Mouse (Mus musculus): Measurements from ENCODE around the gene Clk4. TPM values are rescaled to one million over a fixed set of nuclear protein-coding genes. Genes with fewer than 3 reads are reported as not detected.

Clk4 gene
- polyA plus RNA-seq (2016; fragmentation: Nextera tagmentation; extraction: Ambion mirVana), result 71.2 and 86.8 TPM in 2 replicates

DNA sequence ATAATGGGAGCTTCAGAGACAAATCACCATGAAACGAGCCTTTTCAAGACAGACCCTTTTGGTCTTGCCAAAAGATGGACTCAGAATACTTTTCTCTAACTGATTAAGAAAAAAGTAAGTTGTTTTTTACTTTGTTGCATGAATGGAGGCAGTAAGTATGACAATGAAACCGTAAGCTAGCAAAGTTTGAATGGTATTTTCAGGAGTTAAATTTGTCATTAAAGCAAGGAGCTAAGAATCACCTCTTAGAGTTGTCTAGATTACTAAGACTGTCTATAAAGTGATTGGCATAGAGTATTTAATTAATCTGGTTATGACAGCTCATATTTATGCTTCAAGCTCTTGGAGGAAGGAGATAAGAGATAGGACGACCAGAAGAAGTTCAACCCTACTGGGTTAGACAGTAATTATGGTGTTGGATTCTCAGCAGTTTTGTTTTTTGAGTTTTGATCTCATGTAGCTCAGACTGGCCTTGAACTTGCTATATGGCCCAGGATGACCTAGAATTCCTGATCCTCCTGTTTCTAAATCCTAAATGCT lies at the start of gene Clk4:
Clk4 (plus strand) TSS at position 51 of the 540 bp plus-strand sequence.
- no peaks in the 10 kb centered on the region for H3K27me3 ChIP-seq (ENCODE audit: insufficient read depth, poor library complexity, severe bottlenecking)
- no peaks in the 10 kb centered on the region for H3K9me3 ChIP-seq
- H3K27ac ChIP-seq, result peak within 1 kb of the TSS; percentile 99
- H3K4me1 ChIP-seq, result peaks cover 23% of the 10 kb centered on the region
- 78% methylated on average over 3 of the region's 3 CpGs for WGBS
- DNase-seq (ENCODE audit: low spot score), result no peak
- peak within 1 kb of the TSS; percentile 97 for H3K4me3 ChIP-seq
- no peaks in the 10 kb centered on the region for H3K36me3 ChIP-seq

DNA sequence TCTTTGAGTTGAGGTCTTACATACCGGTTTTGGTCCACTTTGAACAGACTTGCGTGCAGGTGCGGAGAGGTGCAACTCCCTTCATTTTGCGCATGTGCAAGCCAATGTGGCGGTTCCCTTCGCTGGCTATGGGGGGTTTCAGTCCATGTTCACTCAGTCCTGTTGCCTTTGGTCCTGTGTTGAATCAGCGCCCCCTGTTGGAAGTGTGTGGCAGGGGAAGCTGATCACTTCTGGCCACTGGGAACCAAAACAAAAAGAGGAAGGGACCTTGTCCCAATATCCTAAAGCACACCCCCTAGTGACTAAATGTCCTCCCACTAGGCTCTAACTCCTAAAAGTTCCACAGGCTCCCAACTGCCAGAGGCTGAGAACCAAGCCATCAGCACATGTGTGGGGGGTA lies 47.5 kb upstream of the Clk4 start:
- Histone ChIP-seq H3K4me3 (no peak overlapping the region), H3K36me3 (no peaks in the 10 kb centered on the region), H3K27me3 (ENCODE audit: insufficient read depth, poor library complexity, severe bottlenecking) (no peaks in the 10 kb centered on the region), H3K27ac (no peak overlapping the region), H3K9me3 (no peaks in the 10 kb centered on the region), H3K4me1 (no peaks in the 10 kb centered on the region)
- DNase-seq (ENCODE audit: low spot score), result peak; percentile 33
- 82% methylated on average over 7 of the region's 7 CpGs for WGBS

DNA sequence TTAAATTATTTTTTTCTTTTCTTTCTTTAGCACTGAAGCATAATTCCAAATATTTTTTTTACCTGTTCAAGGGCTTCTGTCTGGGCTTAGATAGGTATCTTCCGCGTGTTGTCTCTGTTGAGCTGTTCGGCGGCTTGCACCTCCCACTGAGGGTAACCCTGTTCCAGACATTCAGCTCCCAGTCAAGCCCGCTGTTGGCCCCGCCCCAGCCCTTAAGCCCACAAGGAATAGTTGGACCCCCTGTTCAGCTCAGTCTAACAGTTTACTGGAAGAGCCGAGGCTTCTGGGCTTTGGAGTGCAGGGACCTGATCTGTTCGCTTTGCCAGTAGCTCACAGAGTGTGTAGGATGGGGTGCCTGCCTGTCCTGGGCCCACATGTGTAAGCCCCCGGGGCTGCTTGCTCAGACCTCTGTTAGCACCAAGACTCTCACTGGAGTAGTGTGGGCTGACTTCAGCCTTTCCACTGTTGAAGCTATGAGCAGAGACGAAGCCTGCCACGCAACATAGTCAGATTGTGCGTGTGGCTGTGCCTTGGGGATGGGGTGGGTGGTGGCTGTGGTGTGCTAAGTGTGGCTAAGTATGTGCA lies 42.0 kb upstream of the Clk4 start:
- 80% methylated on average over 12 of the region's 12 CpGs for WGBS
- no peak overlapping the region for H3K4me3 ChIP-seq

DNA sequence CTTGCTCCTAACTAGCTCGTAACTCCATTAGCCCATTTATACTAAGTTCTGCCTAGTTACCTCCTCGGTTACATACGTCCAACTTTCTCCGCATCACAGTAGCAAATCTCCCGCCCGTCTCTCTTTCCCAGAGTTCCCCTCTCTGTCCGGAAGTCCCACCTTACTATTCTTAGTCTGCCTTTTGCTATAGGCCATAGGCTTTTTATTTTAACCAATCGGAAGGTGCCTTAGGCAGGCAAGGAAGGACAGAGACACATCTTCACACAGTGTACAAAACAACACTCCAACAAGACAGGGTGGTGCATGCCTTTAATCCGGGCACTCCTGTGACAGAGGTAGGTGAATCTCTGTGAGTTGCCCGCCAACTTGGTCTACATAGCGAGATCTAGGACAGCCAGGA lies 41.2 kb upstream of the Clk4 start, which contains the start of gene Gm12569:
Gm12569 (plus strand) TSS at position 166 of the 400 bp plus-strand sequence.
- no peak within 1 kb of the TSS for H3K4me3 ChIP-seq
- no peaks in the 10 kb centered on the region; the same call in 1 of the 2 replicates for H3K27me3 ChIP-seq (ENCODE audit: insufficient read depth, poor library complexity, severe bottlenecking)
- H3K9me3 ChIP-seq, result no peaks in the 10 kb centered on the region
- no peak for DNase-seq (ENCODE audit: low spot score)
- H3K36me3 ChIP-seq, result no peaks in the 10 kb centered on the region
- H3K27ac ChIP-seq, result no peak within 1 kb of the TSS
- 90% methylated on average over 11 of the region's 11 CpGs for WGBS
- no peaks in the 10 kb centered on the region for H3K4me1 ChIP-seq

More for the DNA sequence above, 42.0 kb upstream of the Clk4 start:
- no peaks in the 10 kb centered on the region for H3K9me3 ChIP-seq
- H3K36me3 ChIP-seq, result no peaks in the 10 kb centered on the region
- peak; percentile 58 for DNase-seq (ENCODE audit: low spot score)
- H3K27me3 ChIP-seq (ENCODE audit: insufficient read depth, poor library complexity, severe bottlenecking), result no peaks in the 10 kb centered on the region; the same call in 1 of the 2 replicates
- no peaks in the 10 kb centered on the region for H3K4me1 ChIP-seq
- H3K27ac ChIP-seq, result no peak overlapping the region

DNA sequence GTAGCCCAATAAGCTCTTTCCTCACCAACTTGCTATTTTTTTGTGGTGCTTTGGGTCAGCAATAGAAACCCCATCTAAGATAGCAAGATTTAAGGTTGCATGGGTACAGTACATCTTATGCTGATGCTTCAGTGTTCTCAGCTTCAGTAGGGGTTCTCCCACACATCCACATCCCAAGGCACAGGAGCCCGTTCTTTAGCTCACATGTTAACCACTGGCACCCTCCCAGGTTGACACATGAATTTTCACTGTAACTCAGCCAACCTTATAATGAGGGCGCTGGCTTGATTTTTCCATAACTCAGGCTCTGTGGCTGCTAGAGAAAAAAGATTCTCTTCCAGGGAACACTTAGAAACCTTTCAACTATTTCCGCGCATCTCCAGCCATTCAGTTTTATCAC lies 34.4 kb upstream of the Clk4 start:
- Histone ChIP-seq H3K36me3 (no peaks in the 10 kb centered on the region), H3K4me1 (no peaks in the 10 kb centered on the region), H3K4me3 (no peak overlapping the region), H3K27me3 (ENCODE audit: insufficient read depth, poor library complexity, severe bottlenecking) (no peaks in the 10 kb centered on the region; the same call in 1 of the 2 replicates), H3K9me3 (no peaks in the 10 kb centered on the region), H3K27ac (no peak overlapping the region)
- DNase-seq (ENCODE audit: low spot score), result peak; percentile 43
- WGBS, result 83% methylated on average over 4 of the region's 4 CpGs

DNA sequence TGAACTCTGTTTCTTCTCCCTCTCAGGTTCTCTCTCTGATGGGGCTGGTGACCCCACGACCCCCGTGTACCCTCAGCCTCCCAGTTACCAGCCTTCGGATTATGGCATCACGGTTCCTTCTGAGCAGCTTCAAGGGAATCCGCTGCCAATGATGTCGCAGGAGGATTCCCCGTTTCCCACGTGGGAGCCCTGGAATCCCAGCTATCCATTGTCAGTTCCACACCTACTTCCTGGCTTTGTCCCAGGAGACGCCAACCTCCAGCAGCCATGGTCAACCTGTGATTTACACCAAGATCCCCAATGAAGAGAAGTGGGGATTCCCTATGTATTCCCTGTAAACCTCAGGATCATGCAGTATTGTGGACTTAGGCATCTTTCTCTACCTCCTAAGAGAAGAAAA lies 26.9 kb upstream of the Clk4 start:
- Histone ChIP-seq H3K27ac (no peak overlapping the region), H3K4me3 (no peak overlapping the region), H3K36me3 (no peaks in the 10 kb centered on the region), H3K9me3 (no peaks in the 10 kb centered on the region), H3K27me3 (ENCODE audit: insufficient read depth, poor library complexity, severe bottlenecking) (no peaks in the 10 kb centered on the region), H3K4me1 (no peaks in the 10 kb centered on the region)
- WGBS, result 78% methylated on average over 9 of the region's 9 CpGs
- DNase-seq (ENCODE audit: low spot score), result peak; percentile 60

DNA sequence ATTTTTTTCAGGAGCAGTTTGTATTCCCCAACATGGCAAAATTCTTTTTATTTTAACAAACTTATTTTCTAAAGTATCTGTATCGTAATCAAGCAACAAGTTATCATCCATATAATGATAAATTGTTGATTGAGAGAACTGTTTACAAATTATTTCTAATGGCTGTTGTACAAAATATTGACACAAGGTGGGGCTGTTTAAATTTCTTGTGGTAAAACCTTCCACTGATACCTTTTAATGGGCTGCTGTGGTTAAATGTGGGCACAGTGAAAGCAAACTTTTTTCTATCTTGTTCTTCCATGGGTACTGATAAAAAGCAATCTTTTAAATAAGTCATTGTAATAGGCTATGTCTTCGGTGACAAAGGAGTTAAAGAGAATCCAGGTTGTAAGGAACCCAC lies 18.6 kb upstream of the Clk4 start:
- no peak overlapping the region for H3K4me3 ChIP-seq
- no peak overlapping the region for H3K27ac ChIP-seq
- DNase-seq (ENCODE audit: low spot score), result no peak

DNA sequence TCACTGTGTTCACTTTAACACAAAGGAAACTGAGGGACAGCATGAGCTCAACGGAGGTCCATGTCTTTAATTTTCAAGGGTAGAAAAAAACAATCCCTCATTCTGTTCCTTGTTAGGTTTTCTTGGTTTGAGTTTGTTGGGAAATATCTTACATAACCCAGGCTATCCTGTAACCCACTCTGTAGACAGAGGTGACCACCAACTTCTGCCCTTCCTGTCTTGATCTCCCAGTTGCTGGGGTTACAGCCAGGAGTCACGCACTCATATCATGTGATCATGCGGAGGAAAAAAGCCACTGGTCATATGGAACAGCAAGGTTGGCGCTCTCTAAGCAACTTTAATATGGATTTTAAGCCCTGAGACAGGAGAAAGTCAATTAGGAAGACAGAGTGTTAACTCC lies 4.5 kb upstream of the Clk4 start:
- no peaks in the 10 kb centered on the region for H3K9me3 ChIP-seq
- no peak overlapping the region for H3K27ac ChIP-seq
- no peak overlapping the region for H3K4me3 ChIP-seq
- no peaks in the 10 kb centered on the region for H3K36me3 ChIP-seq
- H3K27me3 ChIP-seq (ENCODE audit: insufficient read depth, poor library complexity, severe bottlenecking), result no peaks in the 10 kb centered on the region
- no peak for DNase-seq (ENCODE audit: low spot score)
- H3K4me1 ChIP-seq, result no peaks in the 10 kb centered on the region
- WGBS, result 81% methylated on average over 4 of the region's 4 CpGs

More for the DNA sequence above, 18.6 kb upstream of the Clk4 start:
- no peaks in the 10 kb centered on the region for H3K9me3 ChIP-seq
- peaks cover 7% of the 10 kb centered on the region; the same call in 1 of the 2 replicates for H3K27me3 ChIP-seq (ENCODE audit: insufficient read depth, poor library complexity, severe bottlenecking)
- no peaks in the 10 kb centered on the region for H3K36me3 ChIP-seq
- 74% methylated on average over 2 of the region's 2 CpGs for WGBS
- H3K4me1 ChIP-seq, result no peaks in the 10 kb centered on the region

DNA sequence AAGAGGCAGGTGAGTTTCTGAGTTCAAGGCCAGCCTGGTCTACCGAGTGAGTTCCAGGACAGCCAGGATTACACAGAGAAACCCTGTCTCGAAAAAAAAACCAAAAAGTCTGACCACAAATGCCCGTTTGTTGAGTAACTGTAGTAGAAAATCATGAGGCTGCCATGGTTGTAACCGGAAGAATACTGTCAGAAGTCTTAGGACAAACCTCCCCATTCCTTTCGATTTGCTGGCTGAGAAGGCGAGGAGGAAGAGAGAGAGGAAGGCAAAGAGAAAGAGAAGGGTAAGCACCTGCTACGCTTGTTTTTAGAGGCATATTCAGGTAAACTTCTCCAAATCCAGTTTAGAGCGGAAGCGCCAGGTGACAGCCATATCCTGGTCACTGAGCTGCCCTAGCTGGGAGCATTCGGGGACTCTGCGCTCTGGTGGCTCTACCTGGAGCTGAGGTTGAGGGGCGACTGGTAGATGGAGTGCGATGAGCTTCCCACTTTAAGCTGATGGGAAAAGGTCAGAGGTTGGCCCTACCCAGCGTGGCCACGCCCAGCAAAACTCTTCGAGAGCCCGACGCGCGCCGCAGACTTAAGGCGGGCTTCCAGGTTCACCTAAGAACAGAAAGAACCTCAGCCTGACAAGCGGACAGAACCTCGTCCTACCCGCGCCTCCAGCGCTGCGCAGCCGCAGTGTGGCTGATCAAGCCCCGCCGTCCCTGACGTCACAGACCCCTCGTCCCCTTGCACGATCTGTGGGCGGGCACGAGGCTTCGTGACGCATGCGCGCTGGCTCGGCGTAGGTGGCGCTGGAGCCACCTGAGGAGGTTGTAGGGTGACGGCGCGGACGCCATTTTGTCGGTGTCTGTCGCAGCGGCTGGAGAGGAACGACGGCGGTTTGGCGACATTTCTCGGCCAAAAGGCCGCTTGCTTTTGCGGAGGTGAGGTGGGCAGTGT lies 1.1 kb downstream of the Clk4 start, which contains the start of gene BC049762:
BC049762 (minus strand) TSS at position 705 of the 944 bp plus-strand sequence.
- WGBS, result 8% methylated on average over 57 of the region's 57 CpGs
- H3K36me3 ChIP-seq, result peaks cover 8% of the 10 kb centered on the region
- H3K4me3 ChIP-seq, result peak within 1 kb of the TSS; percentile 97
- peaks cover 23% of the 10 kb centered on the region for H3K4me1 ChIP-seq
- H3K27ac ChIP-seq, result peak within 1 kb of the TSS; percentile 99
- DNase-seq (ENCODE audit: low spot score), result peak; percentile 98
- no peaks in the 10 kb centered on the region for H3K9me3 ChIP-seq
- H3K27me3 ChIP-seq (ENCODE audit: insufficient read depth, poor library complexity, severe bottlenecking), result no peaks in the 10 kb centered on the region

DNA sequence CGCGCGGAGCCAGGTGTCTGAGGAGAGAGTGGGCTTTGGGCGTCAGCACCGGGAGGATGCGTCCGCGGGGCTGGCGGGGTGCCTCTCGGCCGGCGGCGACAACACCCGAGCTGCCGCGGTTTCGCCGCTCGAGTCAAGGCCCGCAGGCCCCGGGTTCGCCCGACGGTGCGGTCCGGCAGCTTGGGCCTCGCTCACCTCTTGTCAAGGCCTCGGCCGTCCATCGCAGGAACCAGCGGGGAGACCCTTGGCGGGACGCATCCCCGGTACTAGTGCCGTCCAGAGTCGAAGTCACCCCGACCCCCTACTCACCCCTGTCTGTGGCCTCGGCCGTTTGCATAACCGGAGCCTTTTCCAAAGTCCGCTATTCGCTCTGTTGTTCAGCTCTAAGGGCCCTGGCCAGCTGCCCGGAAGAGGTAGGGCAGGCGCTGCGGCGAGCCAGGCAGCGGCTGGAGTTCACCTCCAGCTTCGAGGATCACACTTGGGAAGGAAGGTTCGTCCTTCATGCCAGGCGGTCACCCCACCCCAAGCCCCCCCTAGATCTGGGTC lies 1.8 kb downstream of the Clk4 start:
- H3K27me3 ChIP-seq (ENCODE audit: insufficient read depth, poor library complexity, severe bottlenecking), result no peaks in the 10 kb centered on the region
- WGBS, result under 1% methylated on average over 50 of the region's 50 CpGs
- peaks cover 23% of the 10 kb centered on the region for H3K4me1 ChIP-seq
- H3K36me3 ChIP-seq, result peaks cover 13% of the 10 kb centered on the region
- H3K9me3 ChIP-seq, result no peaks in the 10 kb centered on the region
- H3K27ac ChIP-seq, result peak overlapping the region; percentile 99
- no peak for DNase-seq (ENCODE audit: low spot score)
- H3K4me3 ChIP-seq, result peak overlapping the region; percentile 97

DNA sequence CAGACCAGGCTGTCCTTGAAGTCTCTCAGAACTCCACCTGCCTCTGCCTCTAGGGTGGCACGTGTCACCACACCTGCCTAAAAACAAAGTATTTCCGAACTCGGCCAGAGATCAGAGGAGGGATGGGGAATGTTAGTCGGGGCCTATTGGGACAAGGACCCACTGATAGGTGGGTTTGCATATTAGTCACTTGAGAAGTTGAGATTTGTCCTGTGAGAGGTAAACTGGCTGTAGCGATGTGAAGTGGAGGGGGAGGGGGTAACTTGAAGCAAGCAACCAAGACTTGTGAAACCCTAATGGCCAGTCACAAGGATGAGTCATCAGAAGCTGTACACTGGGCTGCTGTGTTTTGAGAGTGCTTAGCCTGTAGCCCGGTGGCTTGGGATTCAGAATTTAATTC lies 2.8 kb downstream of the Clk4 start:
- Histone ChIP-seq H3K27me3 (ENCODE audit: insufficient read depth, poor library complexity, severe bottlenecking) (no peaks in the 10 kb centered on the region), H3K4me1 (peaks cover 23% of the 10 kb centered on the region), H3K27ac (peak overlapping the region; percentile 99; the same call in 1 of the 2 replicates), H3K36me3 (peaks cover 18% of the 10 kb centered on the region), H3K4me3 (peak overlapping the region; percentile 97), H3K9me3 (no peaks in the 10 kb centered on the region)
- DNase-seq (ENCODE audit: low spot score), result no peak
- 15% methylated on average over 6 of the region's 6 CpGs for WGBS

DNA sequence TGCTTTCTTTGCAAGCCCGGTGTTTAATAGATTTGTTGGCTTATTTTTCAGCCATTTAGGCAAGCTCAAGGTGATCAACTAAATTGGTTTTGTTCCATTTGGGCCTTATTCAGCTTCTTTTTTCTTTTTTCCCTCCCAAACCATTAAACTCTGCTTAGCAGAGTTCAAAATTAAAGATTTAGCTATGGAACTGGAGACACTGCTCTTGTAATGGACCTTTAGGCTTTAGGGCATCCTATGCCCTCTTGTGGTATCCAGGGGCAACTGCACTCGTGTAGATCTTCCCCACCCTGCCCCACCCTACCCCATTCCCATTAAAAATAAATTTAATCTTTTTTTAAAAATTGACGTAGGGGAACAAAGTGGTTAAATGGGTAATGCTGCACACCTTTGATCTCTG lies 3.8 kb downstream of the Clk4 start:
- 56% methylated on average over 3 of the region's 3 CpGs for WGBS
- DNase-seq (ENCODE audit: low spot score), result no peak
- Histone ChIP-seq H3K9me3 (no peaks in the 10 kb centered on the region), H3K27ac (no peak overlapping the region), H3K27me3 (ENCODE audit: insufficient read depth, poor library complexity, severe bottlenecking) (no peaks in the 10 kb centered on the region), H3K36me3 (peaks cover 23% of the 10 kb centered on the region), H3K4me3 (peak overlapping the region; percentile 97), H3K4me1 (peaks cover 23% of the 10 kb centered on the region)

Data from heart, embryonic 10.5 days (tissue).